Mouse (Mus musculus) CH12.LX (cell line): ENCODE measurements around the gene Ccdc115. TPM values are rescaled to one million over a fixed set of nuclear protein-coding genes. Genes with fewer than 3 reads are reported as not detected.

Experiments used
- DNase-seq: peaks from one replicate; pipeline ENCODE4 v3.0.0-alpha.2; 2013; ENCODE audit errors: extremely low read depth
- H3K27ac ChIP-seq: 2 replicates; pipeline ENCODE4 v1.5.1; 2012; ENCODE audit warnings: low read depth, mild to moderate bottlenecking, control low read depth, moderate library complexity; ENCODE audit not compliant: insufficient read depth
- H3K27me3 ChIP-seq: replicated peaks from 2 replicates; pipeline ENCODE3; 2012; ENCODE audit warnings: inconsistent platforms
- H3K36me3 ChIP-seq, 2 experiments: replicated peaks in 1 of 2; 2 replicates each; pipeline versions ENCODE3 to v1.6.1; 2012; ENCODE audit warnings: inconsistent platforms in 1 of 2, low read length in 1 of 2, mild to moderate bottlenecking in 1 of 2, mixed read lengths in 1 of 2, moderate library complexity in 1 of 2; ENCODE audit not compliant: control insufficient read depth in 1 of 2, insufficient read depth in 1 of 2
- H3K4me1 ChIP-seq, 2 experiments: 2 replicates each; pipeline ENCODE4 v1.6.1; 2012; ENCODE audit warnings: inconsistent platforms in 1 of 2, moderate library complexity in 1 of 2; ENCODE audit not compliant: insufficient read depth in 2 of 2, control insufficient read depth in 1 of 2
- H3K4me2 ChIP-seq: 2 replicates; pipeline ENCODE4 v1.6.1; 2012; ENCODE audit warnings: low read depth, mild to moderate bottlenecking, control low read depth; ENCODE audit not compliant: poor library complexity, insufficient read depth, severe bottlenecking
- H3K4me3 ChIP-seq, 3 experiments: fragments of 150-350 bp in 1 of 3; sonication (generic) in 1 of 3; replicated peaks in 1 of 3; 2 replicates each; pipeline versions ENCODE3 to v1.5.1; 2011 to 2012; ENCODE audit warnings: low read depth in 2 of 3, low read length in 2 of 3, mild to moderate bottlenecking in 2 of 3, moderate library complexity in 2 of 3, control low read depth in 1 of 3, improper control_type of control experiment in 1 of 3, inconsistent platforms in 1 of 3, mixed read lengths in 1 of 3; ENCODE audit not compliant: poor library complexity in 1 of 3
- H3K79me2 ChIP-seq: replicated peaks from 2 replicates; pipeline ENCODE4 v1.6.1; 2012; ENCODE audit warnings: mild to moderate bottlenecking, moderate library complexity; ENCODE audit not compliant: control insufficient read depth, poor library complexity, insufficient read depth, severe bottlenecking; ENCODE audit errors: extremely low read depth
- H3K9ac ChIP-seq: 2 replicates; pipeline ENCODE4 v1.6.1; 2012; ENCODE audit warnings: low read depth, mild to moderate bottlenecking, control low read depth, moderate library complexity; ENCODE audit not compliant: insufficient read depth
- H3K9me3 ChIP-seq: replicated peaks from 2 replicates; pipeline ENCODE3; 2012; ENCODE audit warnings: low read length, inconsistent platforms, mixed read lengths
- BHLHE40 ChIP-seq: IDR thresholded peaks from 2 replicates; pipeline ENCODE4 v1.6.1; 2011; ENCODE audit warnings: mild to moderate bottlenecking, low read depth, low read length, improper control_type of control experiment
- CHD1 ChIP-seq: IDR thresholded peaks from 2 replicates; pipeline ENCODE4 v1.6.1; 2012; ENCODE audit warnings: low read depth, low read length, improper control_type of control experiment, inconsistent platforms
- CHD2 ChIP-seq: IDR thresholded peaks from 2 replicates; pipeline ENCODE4 v1.6.1; 2011; ENCODE audit warnings: low read length, improper control_type of control experiment
- CTCF ChIP-seq, 2 experiments: IDR thresholded peaks in 1 of 2; conservative IDR thresholded peaks in 1 of 2; 2 replicates each; pipeline ENCODE4 v1.5.1; 2011 to 2012; ENCODE audit warnings: low read depth in 2 of 2, low read length in 2 of 2, improper control_type of control experiment in 1 of 2, inconsistent platforms in 1 of 2, mild to moderate bottlenecking in 1 of 2, moderate library complexity in 1 of 2
- ELF1 ChIP-seq: IDR thresholded peaks from 2 replicates; pipeline ENCODE4 v1.6.1; 2014; ENCODE audit warnings: low read depth, mild to moderate bottlenecking, inconsistent platforms, low read length, improper control_type of control experiment
- EP300 ChIP-seq: IDR thresholded peaks from 2 replicates; pipeline ENCODE4 v1.6.1; 2011; ENCODE audit warnings: low read length, improper control_type of control experiment
- ETS1 ChIP-seq: conservative IDR thresholded peaks from 2 replicates; pipeline ENCODE4 v1.6.1; 2012; ENCODE audit warnings: low read depth, mild to moderate bottlenecking, inconsistent platforms, low read length, improper control_type of control experiment, moderate library complexity
- JUN ChIP-seq: IDR thresholded peaks from 2 replicates; pipeline ENCODE4 v1.6.1; 2011; ENCODE audit warnings: low read depth, mild to moderate bottlenecking, low read length, improper control_type of control experiment, moderate library complexity; ENCODE audit not compliant: insufficient read depth
- JUND ChIP-seq: conservative IDR thresholded peaks from 2 replicates; pipeline ENCODE4 v1.6.1; 2011; ENCODE audit warnings: low read depth, low read length, improper control_type of control experiment
- KAT2A ChIP-seq: IDR thresholded peaks from 2 replicates; pipeline ENCODE4 v1.6.1; 2012; ENCODE audit warnings: low read length, improper control_type of control experiment, inconsistent platforms; ENCODE audit not compliant: insufficient replicate concordance
- MAZ ChIP-seq: IDR thresholded peaks from 2 replicates; pipeline ENCODE4 v1.6.1; 2012; ENCODE audit warnings: low read depth, mild to moderate bottlenecking, inconsistent platforms, low read length, improper control_type of control experiment, moderate library complexity
- MEF2A ChIP-seq: IDR thresholded peaks from 2 replicates; pipeline ENCODE4 v1.6.1; 2014; ENCODE audit warnings: low read depth, mild to moderate bottlenecking, inconsistent platforms, low read length, improper control_type of control experiment, borderline replicate concordance
- MXI1 ChIP-seq: IDR thresholded peaks from 2 replicates; pipeline ENCODE4 v1.6.1; 2011; ENCODE audit warnings: mild to moderate bottlenecking, low read depth, low read length, improper control_type of control experiment
- NELFE ChIP-seq: IDR thresholded peaks from 2 replicates; pipeline ENCODE4 v1.6.1; 2011; ENCODE audit warnings: low read depth, low read length, improper control_type of control experiment
- NRF1 ChIP-seq: IDR thresholded peaks from 2 replicates; pipeline ENCODE4 v1.6.1; 2014; ENCODE audit warnings: low read depth, mild to moderate bottlenecking, inconsistent platforms, low read length, improper control_type of control experiment, moderate library complexity
- PAX5 ChIP-seq: IDR thresholded peaks from 2 replicates; pipeline ENCODE4 v1.6.1; 2012; ENCODE audit warnings: low read length, inconsistent platforms, mixed read lengths
- RAD21 ChIP-seq: IDR thresholded peaks from 2 replicates; pipeline ENCODE4 v1.6.1; 2011; ENCODE audit warnings: low read depth, mild to moderate bottlenecking, low read length, improper control_type of control experiment, moderate library complexity
- SMC3 ChIP-seq: IDR thresholded peaks from 2 replicates; pipeline ENCODE4 v1.6.1; 2011; ENCODE audit warnings: low read depth, low read length, improper control_type of control experiment
- TBP ChIP-seq: conservative IDR thresholded peaks from 2 replicates; pipeline ENCODE4 v1.6.1; 2011; ENCODE audit warnings: low read depth, low read length, improper control_type of control experiment
- TCF12 ChIP-seq: IDR thresholded peaks from 2 replicates; pipeline ENCODE4 v1.6.1; 2014; ENCODE audit warnings: low read depth, mild to moderate bottlenecking, inconsistent platforms, low read length, improper control_type of control experiment
- UBTF ChIP-seq: IDR thresholded peaks from 2 replicates; pipeline ENCODE4 v1.6.1; 2012; ENCODE audit warnings: low read depth, mild to moderate bottlenecking, inconsistent platforms, low read length, improper control_type of control experiment, moderate library complexity
- ZC3H11A ChIP-seq: IDR thresholded peaks from 2 replicates; pipeline ENCODE4 v1.6.1; 2012; ENCODE audit warnings: low read depth, mild to moderate bottlenecking, inconsistent platforms, low read length, improper control_type of control experiment
- ZKSCAN1 ChIP-seq: IDR thresholded peaks from 2 replicates; pipeline ENCODE4 v1.6.1; 2012; ENCODE audit warnings: low read depth, inconsistent platforms, low read length, improper control_type of control experiment, borderline replicate concordance
- ZNF384 ChIP-seq: IDR thresholded peaks from 2 replicates; pipeline ENCODE4 v1.6.1; 2012; ENCODE audit warnings: low read depth, low read length, improper control_type of control experiment, inconsistent platforms
- dilution Hi-C: fragments of 300-500 bp; cut with MboI; formaldehyde crosslinking; loops from 2 replicates; pipeline ENCODE4 v1.14.3; 2020; ENCODE audit warnings: low sequenced_read_pairs; ENCODE audit not compliant: extremely low pct_unique_long_range_greater_than_20kb, extremely low pct_ligation_motif_present
- in situ Hi-C: fragments of 300-500 bp; cut with MboI; formaldehyde crosslinking; loops from 3 replicates; pipeline ENCODE4 v1.14.3; 2019; ENCODE audit warnings: low sequenced_read_pairs, low pct_ligation_motif_present, low pct_unique_long_range_greater_than_20kb, mixed read lengths
- polyA plus RNA-seq: library from polyadenylated mRNA; unstranded; fragments of >175 nt; gene quantifications from 2 replicates; pipeline ENCODE4 v1.2.1, GENCODE M21; 2012; ENCODE audit warnings: low read depth; ENCODE audit not compliant: insufficient read length
- total RNA-seq, 2 experiments: library from RNA; depleted of rRNA; stranded (reverse); fragments of 300-350 nt in 1 of 2; fragments of >200 nt in 1 of 2; gene quantifications; 2 replicates each; pipeline ENCODE4 v1.2.3; 2012 to 2014

The Ccdc115 gene
- total and polyA plus RNA-seq, 3 experiments, result 66.5 to 98.8 (median 96.3) TPM

- in situ Hi-C loops, result no loop called here
- H3K36me3 ChIP-seq, result no peaks in the 10 kb centered on the region
These were observed 8.5 kb downstream of the Ccdc115 start for GRCm38 (mm10) chr1:34430981-34431380.

DNA sequence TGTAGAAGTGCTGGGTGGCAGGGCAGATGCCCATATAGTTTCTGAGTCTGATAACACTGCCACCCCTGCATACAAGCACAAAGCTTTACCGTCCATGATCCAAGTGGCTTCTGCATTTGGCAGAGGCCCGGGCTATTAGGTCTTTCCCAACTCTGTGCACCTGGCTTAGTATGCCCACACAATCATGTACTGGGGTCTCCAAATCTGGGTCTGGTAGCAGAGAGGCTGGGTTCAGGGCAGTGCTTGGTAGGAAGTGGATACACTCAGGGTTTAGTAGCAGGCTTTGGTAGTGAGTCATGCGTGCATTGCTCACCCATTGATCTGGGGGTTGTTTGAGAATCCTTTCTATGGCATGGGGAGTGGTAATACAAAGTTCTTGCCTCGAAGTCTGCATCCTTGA, 10.2 kb downstream of the Ccdc115 start:
- Histone ChIP-seq H3K4me2 (no peak overlapping the region), H3K4me1 (no peaks in the 10 kb centered on the region), H3K9ac (no peak overlapping the region), H3K9me3 (peaks cover 23% of the 10 kb centered on the region), H3K27ac (no peak overlapping the region), H3K79me2 (no peaks in the 10 kb centered on the region), H3K27me3 (peaks cover 3% of the 10 kb centered on the region), H3K36me3 (no peaks in the 10 kb centered on the region), H3K4me3 (no peak overlapping the region)
- dilution Hi-C loops (no loop called here), in situ Hi-C loops (no loop called here)
- no peak for DNase-seq
- TF ChIP-seq PAX5 (no peak), NRF1 (no peak), JUN (no peak), ELF1 (no peak)

More at GRCm38 (mm10) chr1:34430981-34431380, 8.5 kb downstream of the Ccdc115 start:
- H3K9me3 ChIP-seq, result peaks cover 23% of the 10 kb centered on the region
- TF ChIP-seq CTCF (conservative IDR thresholded peaks at IDR 0.05 in 1 of 2, IDR thresholded peaks at IDR 0.05 in 1 of 2; ENCODE audit: low read depth in 2 of 2, low read length in 2 of 2), result no peak
- TF ChIP-seq NRF1, result no peak
- TF ChIP-seq MAZ, result no peak
- TF ChIP-seq CHD1, result no peak
- no peak for TF ChIP-seq RAD21
- no peak for TF ChIP-seq ELF1
- no peak for TF ChIP-seq UBTF
- no peak for TF ChIP-seq CHD2
- TF ChIP-seq MEF2A, result no peak
- no peak for TF ChIP-seq NELFE
- TF ChIP-seq ETS1, result no peak
- TF ChIP-seq ZKSCAN1, result no peak
- no peak for TF ChIP-seq JUN
- TF ChIP-seq, all 38 proteins: peak for 0
- no peak for DNase-seq
- Histone ChIP-seq H3K4me3 (no peak overlapping the region), H3K9ac (no peak overlapping the region), H3K79me2 (no peaks in the 10 kb centered on the region), H3K4me1 (peaks cover 0 to 6% of the 10 kb centered on the region in 2 experiments; a peak in 2 of 4 replicates), H3K27me3 (peaks cover 3% of the 10 kb centered on the region), H3K27ac (no peak overlapping the region), H3K4me2 (no peak overlapping the region)
- dilution Hi-C loops, result no loop called here

GRCm38 (mm10) chr1:34428466-34428865, 11.0 kb downstream of the Ccdc115 start:
- TF ChIP-seq JUND (no peak), SMC3 (no peak), ZC3H11A (no peak), EP300 (no peak), PAX5 (no peak), KAT2A (no peak), ZNF384 (no peak), RAD21 (no peak), BHLHE40 (no peak), CHD2 (no peak), MAZ (no peak), MXI1 (no peak), TCF12 (no peak), ELF1 (no peak), TBP (no peak), NELFE (no peak)
- no peaks in the 10 kb centered on the region for H3K36me3 ChIP-seq
- peaks cover 3% of the 10 kb centered on the region for H3K27me3 ChIP-seq
- no peak overlapping the region for H3K4me3 ChIP-seq
- peaks cover 21% of the 10 kb centered on the region for H3K9me3 ChIP-seq
- H3K9ac ChIP-seq, result no peak overlapping the region
- in situ Hi-C loops, result no loop called here
- dilution Hi-C loops, result no loop called here
- DNase-seq, result no peak
- no peaks in the 10 kb centered on the region for H3K79me2 ChIP-seq
- H3K4me2 ChIP-seq, result no peak overlapping the region
- H3K27ac ChIP-seq, result no peak overlapping the region
- no peaks in the 10 kb centered on the region for H3K4me1 ChIP-seq
